Mouse (Mus musculus) activated CD4-positive, CD25-positive, alpha-beta regulatory T cell, adult 4 months (primary cell): Measurements from ENCODE around the gene Tpmt. TPM values are rescaled to one million over a fixed set of nuclear protein-coding genes. Genes with fewer than 3 reads are reported as not detected.

Source experiments
- ATAC-seq: one replicate; pipeline ENCODE4 v1.8.0; 2017
- polyA plus RNA-seq, 2 experiments: library from polyadenylated mRNA; unstranded; fragments of 100-300 nt; shearing (Covaris generic); gene quantifications; one replicate each; pipeline ENCODE4 v1.2.1; 2017

Tpmt gene
- polyA plus RNA-seq, 2 experiments from 2014 or later, result 5.4 TPM

DNA sequence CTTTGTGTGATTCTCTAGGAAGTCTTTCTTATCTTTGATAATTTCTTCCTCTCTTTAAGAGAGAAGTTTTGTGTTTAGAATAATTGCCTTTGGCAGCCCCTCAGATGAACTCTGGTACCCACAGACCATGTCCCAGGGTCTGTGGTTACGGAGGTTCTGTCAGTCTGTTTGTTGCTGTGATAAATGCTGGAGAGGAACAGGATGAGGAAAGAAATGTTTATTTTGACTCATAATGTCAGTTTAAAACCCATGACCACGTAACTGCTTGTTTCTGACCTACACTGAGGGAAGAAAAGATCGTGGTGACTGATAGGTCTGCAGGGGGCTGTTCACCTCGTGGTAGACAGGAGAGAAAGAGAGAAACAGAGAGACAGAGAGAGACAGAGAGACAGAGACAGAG is 68.6 kb downstream of the Tpmt start:
- no peak for ATAC-seq

DNA sequence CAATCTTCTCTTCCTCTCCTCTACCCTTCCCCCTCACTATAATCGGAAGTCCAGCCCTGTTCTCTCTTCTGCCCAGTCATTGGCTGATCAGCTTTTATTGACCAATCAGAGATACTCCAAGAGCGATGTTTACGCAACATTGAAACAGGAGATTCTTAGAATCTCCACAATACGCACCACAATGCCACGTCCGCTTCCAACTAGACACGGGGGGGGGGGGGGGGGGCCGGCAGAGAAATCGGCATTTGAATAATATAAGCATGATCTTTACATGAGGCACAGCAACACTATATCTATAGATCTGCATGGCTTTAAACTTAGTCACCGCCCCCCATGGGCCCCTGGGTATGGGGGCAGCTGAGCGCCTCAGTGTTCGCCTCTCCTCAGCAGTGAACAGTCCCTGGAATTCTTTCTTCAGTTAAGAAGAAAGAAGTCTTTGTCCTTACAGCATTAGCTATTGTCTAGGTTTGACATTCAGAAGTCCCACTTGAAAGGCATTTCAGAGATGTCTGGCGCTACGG is 69.4 kb downstream of the Tpmt start:
- no peak for ATAC-seq

Other genes with a start within 250 kb of the Tpmt start
- 1 to 10 TPM; 3.5 to 5.7 TPM for gene Kif13a, start 114.9 kb downstream of the Tpmt start, polyA plus RNA-seq
- under 1 TPM in 1 of 2 experiments, not detected in 1; 0.20 TPM for gene Nhlrc1, start 29.9 kb downstream of the Tpmt start, polyA plus RNA-seq
- gene Kdm1b, start 1.2 kb downstream of the Tpmt start, polyA plus RNA-seq, result 10 to 100 TPM; 15.3 to 17.0 TPM
- 100 to 1,000 TPM; 155 to 174 TPM for gene Dek, start 61.5 kb upstream of the Tpmt start, polyA plus RNA-seq
- gene Rnf144b, start 77.9 kb upstream of the Tpmt start, polyA plus RNA-seq, result under 1 TPM in 1 of 2 experiments, not detected in 1; 0.07 TPM